Comparison of ENCODE assay signal across 1 mouse cellular context in genomic region chrX:139796037-139796436, GRCm38 (mm10).
TF ChIP-seq lines count a peak whose summit lies in the region.

No protein-coding gene starts in this region.

TF ChIP-seq in MEL, 35 proteins besides CTCF, POLR2A, EP300 and RAD21 (continued from another document):
- peak; percentile 18; the same call in 1 of the 2 replicates for TF ChIP-seq TAL1 (IDR thresholded peaks at IDR 0.05; ENCODE audit: low read length)
- no peak for TF ChIP-seq ZMIZ1 (IDR thresholded peaks at IDR 0.05; ENCODE audit: low read depth, low read length)
- no peak for TF ChIP-seq MAFK (IDR thresholded peaks at IDR 0.05; ENCODE audit: borderline replicate concordance, low read depth, low read length)
- TF ChIP-seq MYC (IDR thresholded peaks at IDR 0.05; ENCODE audit: low read depth, low read length), result no peak
- no peak for TF ChIP-seq ZC3H11A (IDR thresholded peaks at IDR 0.05; ENCODE audit: low read depth, low read length)
- TF ChIP-seq TBP (IDR thresholded peaks at IDR 0.05; ENCODE audit: low read depth, low read length), result no peak
- TF ChIP-seq JUND (IDR thresholded peaks at IDR 0.05; ENCODE audit: low read depth, low read length), result no peak
- TF ChIP-seq ETS1 (IDR thresholded peaks at IDR 0.05; ENCODE audit: low read depth, low read length), result no peak
- no peak for TF ChIP-seq USF1 (IDR thresholded peaks at IDR 0.05; ENCODE audit: low read depth, low read length)
- no peak for TF ChIP-seq MEF2A (IDR thresholded peaks at IDR 0.05; ENCODE audit: extremely low read depth, insufficient replicate concordance, low read depth, low read length, poor library complexity, severe bottlenecking)
- TF ChIP-seq UBTF (IDR thresholded peaks at IDR 0.05; ENCODE audit: borderline replicate concordance, insufficient read depth, low read depth, low read length), result no peak
- TF ChIP-seq MXI1 (IDR thresholded peaks at IDR 0.05; ENCODE audit: low read depth, low read length), result no peak
